In genomic region chr16:34417966-34418365, GRCm38 (mm10) we compare ENCODE assay signal across 18 mouse cellular contexts.
"Had no signal": no experiment of that assay in that cellular context is flagged by ENCODE, and none has a peak within 500 bp of the region (broad histone marks: within the 10 kb centered on the region; RNA-seq: fewer than 3 reads in every experiment).

No protein-coding gene starts in this region.

- H3K9ac ChIP-seq: limb, embryonic 12.5 days; limb, embryonic 15.5 days; liver, embryonic 14.5 days; liver, postnatal 0 days; lung, embryonic 14.5 days; midbrain, embryonic 12.5 days; midbrain, embryonic 15.5 days; neural tube, embryonic 12.5 days had no signal

- ATAC-seq: intestine, postnatal 0 days; liver, postnatal 0 days; lung, postnatal 0 days; midbrain, embryonic 15.5 days had no signal

- H3K36me3 ChIP-seq: limb, embryonic 12.5 days; limb, embryonic 15.5 days; midbrain, embryonic 12.5 days; midbrain, embryonic 15.5 days; neural tube, embryonic 12.5 days had no signal

- DNase-seq: kidney, adult 2 months; kidney, postnatal 25 days; left cerebral cortex, postnatal 4 days; liver, postnatal 0 days; lung, embryonic 14.5 days; right cerebral cortex, postnatal 25 days; thymus, postnatal 25 days had no signal

- H3K9me3 ChIP-seq: limb, embryonic 12.5 days; limb, embryonic 15.5 days; midbrain, embryonic 12.5 days; midbrain, embryonic 15.5 days had no signal

- H3K27ac ChIP-seq: kidney, postnatal 0 days; limb, embryonic 12.5 days; limb, embryonic 15.5 days; liver, embryonic 14.5 days; macrophage; midbrain, embryonic 12.5 days; midbrain, embryonic 15.5 days; neural tube, embryonic 12.5 days had no signal

- H3K27me3 ChIP-seq: limb, embryonic 12.5 days; limb, embryonic 15.5 days; midbrain, embryonic 12.5 days; midbrain, embryonic 15.5 days; neural tube, embryonic 12.5 days had no signal

- H3K4me2 ChIP-seq: limb, embryonic 12.5 days; limb, embryonic 15.5 days; liver, embryonic 11.5 days; lung, embryonic 14.5 days; midbrain, embryonic 12.5 days; midbrain, embryonic 15.5 days; neural tube, embryonic 12.5 days had no signal

- H3K4me3 ChIP-seq: limb, embryonic 12.5 days; limb, embryonic 15.5 days; midbrain, embryonic 12.5 days; midbrain, embryonic 15.5 days; neural tube, embryonic 12.5 days had no signal
